Mouse (Mus musculus) embryonic facial prominence, embryonic 10.5 days (tissue): ENCODE measurements around the gene Hist2h2ab. TPM values are rescaled to one million over a fixed set of nuclear protein-coding genes. Genes with fewer than 3 reads are reported as not detected.
A peak's percentile ranks its signal among the peaks of the same experiment; 100 is the strongest.
"Not testable (repeated sequence)": the region's sequence is repeated elsewhere in the genome, so short reads cannot be mapped to it uniquely, and the experiment has no call there.

ENCODE experiments used
- DNase-seq: peaks from one replicate; pipeline ENCODE4 v3.0.0-alpha.2; 2017; ENCODE audit warnings: low spot score
- H3K27ac ChIP-seq: fragments of 300-500 bp; sonication (generic); replicated peaks from 2 replicates; pipeline ENCODE4 v1.5.1; 2016; ENCODE audit warnings: mild to moderate bottlenecking
- H3K27me3 ChIP-seq: fragments of 300-500 bp; sonication (generic); replicated peaks from 2 replicates; pipeline ENCODE4 v1.6.1; 2016; ENCODE audit warnings: low read depth, mild to moderate bottlenecking; ENCODE audit not compliant: poor library complexity, severe bottlenecking
- H3K36me3 ChIP-seq: fragments of 300-500 bp; sonication (generic); replicated peaks from 2 replicates; pipeline ENCODE4 v1.6.1; 2016; ENCODE audit warnings: mild to moderate bottlenecking, moderate library complexity
- H3K4me1 ChIP-seq: fragments of 300-500 bp; sonication (generic); 2 replicates; pipeline ENCODE4 v1.6.1; 2016
- H3K4me3 ChIP-seq: fragments of 300-500 bp; sonication (generic); 2 replicates; pipeline ENCODE4 v1.5.1; 2016; ENCODE audit warnings: mild to moderate bottlenecking, moderate library complexity
- H3K9me3 ChIP-seq: fragments of 300-500 bp; sonication (generic); 2 replicates; pipeline ENCODE4 v1.6.1; 2016; ENCODE audit warnings: mild to moderate bottlenecking
- WGBS: fragments of 180-500 bp; shearing (Covaris S2); methylation state at CpG from one replicate; pipeline ENCODE4 v1.1.7; 2016; 5-methylcytosine and 5-hydroxymethylcytosine counted together
- polyA plus RNA-seq: library from polyadenylated mRNA; unstranded; fragments of >200 nt; fragmentation: Nextera tagmentation; extraction: Ambion mirVana; gene quantifications from 2 replicates; pipeline ENCODE4 v1.2.1, GENCODE M21; 2016

Gene Hist2h2ab
- polyA plus RNA-seq, 1 experiment from 2014 or later, result 1.4 TPM

DNA sequence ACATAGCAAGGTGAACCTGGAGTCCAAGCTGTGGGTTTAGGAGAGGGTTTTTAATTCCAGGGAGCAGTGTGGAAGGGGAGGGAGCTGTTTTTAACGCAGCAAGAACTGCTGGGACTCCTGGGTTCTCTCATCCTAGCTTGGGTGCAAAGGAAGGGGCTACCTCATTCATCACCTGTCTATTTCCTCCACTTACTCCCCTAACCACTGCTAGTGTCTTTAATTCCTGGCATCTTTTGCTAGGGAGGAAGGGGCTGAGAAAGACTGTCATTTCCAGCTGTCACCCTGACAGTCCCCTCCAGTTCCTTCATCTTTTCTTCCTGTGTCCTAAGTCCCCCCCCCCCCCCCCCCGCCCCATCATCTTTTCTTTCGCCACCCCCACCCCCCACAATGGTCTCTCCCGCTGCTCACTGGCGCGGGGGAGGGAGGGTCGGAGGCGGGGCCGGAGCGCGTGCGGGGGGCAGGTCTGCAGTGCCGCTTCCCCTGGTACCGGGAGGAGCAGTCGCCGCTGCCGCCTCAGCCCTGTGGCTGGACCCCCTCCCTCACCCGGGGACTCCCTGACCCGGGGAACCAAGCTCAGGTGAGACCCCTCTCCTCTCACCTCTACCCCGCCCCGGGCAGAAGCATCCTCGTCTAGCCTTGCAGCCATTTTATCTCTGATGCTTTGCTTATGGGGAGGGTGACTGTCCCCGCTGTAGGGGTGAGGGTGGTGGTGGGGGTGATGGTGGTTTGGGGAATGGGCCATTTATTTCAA lies 38.8 kb upstream of the Hist2h2ab start, which contains the start of gene Sv2a:
TSS of gene Sv2a (plus strand) at position 425 of the 751 bp plus-strand sequence.
- H3K27ac ChIP-seq, result peak within 1 kb of the TSS; percentile 76
- no peaks in the 10 kb centered on the region for H3K27me3 ChIP-seq
- peak within 1 kb of the TSS; percentile 62 for H3K4me3 ChIP-seq
- DNase-seq, result peak; percentile 60
- peaks cover 33% of the 10 kb centered on the region for H3K36me3 ChIP-seq
- H3K9me3 ChIP-seq, result no peaks in the 10 kb centered on the region
- peaks cover 35% of the 10 kb centered on the region for H3K4me1 ChIP-seq
- under 1% methylated on average over 19 of the region's 23 CpGs for WGBS

DNA sequence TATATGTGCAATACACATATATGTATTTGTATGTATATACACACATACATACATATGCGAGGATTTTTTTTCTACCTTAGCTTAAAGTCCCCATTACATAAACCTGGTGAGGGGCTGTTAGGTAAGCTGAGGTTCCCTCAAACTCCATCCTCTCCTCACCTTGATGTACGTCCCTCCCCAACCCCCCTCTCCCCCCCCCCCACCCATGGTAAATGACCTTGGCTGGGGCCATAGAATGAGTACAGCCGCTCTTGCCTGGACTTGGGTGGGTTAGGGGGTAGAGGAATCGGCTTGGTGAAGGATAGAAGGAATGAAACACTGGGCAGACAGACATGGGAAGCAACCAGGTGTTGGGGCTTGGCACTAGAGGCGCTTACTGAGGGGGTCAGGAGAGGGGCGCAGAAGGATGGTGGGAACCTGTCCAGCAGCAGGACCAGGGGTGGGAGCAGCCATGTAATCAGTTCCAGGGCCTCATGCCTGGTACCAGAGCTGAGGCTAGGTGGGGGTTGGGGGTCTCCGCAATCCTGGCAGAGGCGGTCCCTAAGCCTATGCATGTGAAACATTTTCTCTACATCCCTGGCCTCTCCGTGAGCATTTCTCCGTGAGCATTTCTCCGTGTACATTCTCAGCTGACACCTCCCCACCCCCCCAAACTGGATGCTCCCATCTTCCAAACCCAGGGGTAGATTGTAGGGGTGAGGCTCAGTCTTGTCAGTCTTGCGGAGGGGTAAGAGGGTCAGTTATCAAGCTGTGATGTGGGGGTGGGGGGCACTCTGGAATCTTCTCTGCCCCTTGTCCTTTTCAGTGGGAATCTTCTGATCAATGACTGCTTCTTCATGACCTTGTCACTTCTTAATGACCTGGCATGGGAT lies 37.9 kb upstream of the Hist2h2ab start:
- H3K4me1 ChIP-seq, result peaks cover 35% of the 10 kb centered on the region
- peak; percentile 32 for DNase-seq
- peak overlapping the region; percentile 62 for H3K4me3 ChIP-seq
- H3K36me3 ChIP-seq, result peaks cover 24% of the 10 kb centered on the region
- no peaks in the 10 kb centered on the region for H3K27me3 ChIP-seq
- no peaks in the 10 kb centered on the region for H3K9me3 ChIP-seq
- peak overlapping the region; percentile 63 for H3K27ac ChIP-seq
- WGBS, result 36% methylated on average over 12 of the region's 12 CpGs

DNA sequence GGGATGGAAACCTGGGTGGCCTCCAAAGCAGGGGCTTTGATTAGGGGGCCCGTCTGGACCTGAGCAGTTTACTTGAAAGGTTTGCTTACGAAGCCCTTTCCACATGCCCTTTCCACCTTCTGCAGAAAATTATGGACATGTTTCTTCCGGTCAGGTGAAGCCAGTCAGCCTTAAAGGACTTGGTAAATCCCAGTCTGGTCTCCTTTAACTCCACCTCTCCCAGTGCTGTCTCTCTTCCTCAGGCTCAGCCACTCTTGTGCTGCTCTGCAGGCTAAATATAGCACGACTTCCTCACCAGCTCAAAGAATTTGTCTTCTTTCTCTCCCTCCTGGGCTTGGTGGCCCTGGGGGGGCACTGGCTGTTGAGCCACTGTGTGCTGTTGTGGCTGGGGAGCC lies 37.3 kb upstream of the Hist2h2ab start:
- peaks cover 35% of the 10 kb centered on the region for H3K4me1 ChIP-seq
- H3K36me3 ChIP-seq, result peaks cover 19% of the 10 kb centered on the region
- H3K4me3 ChIP-seq, result peak overlapping the region; percentile 62; the same call in 1 of the 2 replicates
- DNase-seq, result no peak
- peak overlapping the region; percentile 63 for H3K27ac ChIP-seq
- no peaks in the 10 kb centered on the region for H3K27me3 ChIP-seq
- no peaks in the 10 kb centered on the region for H3K9me3 ChIP-seq
- 27% methylated on average over 4 of the region's 4 CpGs for WGBS

DNA sequence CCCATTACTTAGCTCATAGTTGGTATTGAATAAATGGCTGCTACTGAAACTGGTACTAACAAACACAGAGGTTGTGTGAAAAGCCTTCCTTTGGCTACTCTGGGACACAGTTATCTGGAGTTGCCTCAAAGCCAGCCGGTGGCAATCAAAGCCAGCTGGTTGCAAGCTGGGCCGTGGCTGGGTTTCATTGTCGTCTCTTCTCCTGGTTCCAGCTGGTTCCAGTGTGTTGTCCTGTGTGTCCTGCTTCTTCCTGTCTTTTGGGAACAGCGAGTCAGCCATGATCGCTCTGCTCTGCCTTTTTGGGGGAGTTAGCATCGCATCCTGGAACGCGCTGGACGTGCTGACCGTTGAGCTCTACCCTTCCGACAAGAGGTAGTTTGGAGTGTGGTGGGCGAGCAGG lies 26.7 kb upstream of the Hist2h2ab start:
- Histone ChIP-seq H3K27ac (no peak overlapping the region), H3K4me3 (peak overlapping the region; percentile 11; the same call in 1 of the 2 replicates), H3K4me1 (peaks cover 27% of the 10 kb centered on the region), H3K36me3 (peaks cover 8% of the 10 kb centered on the region), H3K9me3 (no peaks in the 10 kb centered on the region), H3K27me3 (peaks cover 6% of the 10 kb centered on the region; the same call in 1 of the 2 replicates)
- WGBS, result 53% methylated on average over 12 of the region's 12 CpGs
- DNase-seq, result peak; percentile 44

DNA sequence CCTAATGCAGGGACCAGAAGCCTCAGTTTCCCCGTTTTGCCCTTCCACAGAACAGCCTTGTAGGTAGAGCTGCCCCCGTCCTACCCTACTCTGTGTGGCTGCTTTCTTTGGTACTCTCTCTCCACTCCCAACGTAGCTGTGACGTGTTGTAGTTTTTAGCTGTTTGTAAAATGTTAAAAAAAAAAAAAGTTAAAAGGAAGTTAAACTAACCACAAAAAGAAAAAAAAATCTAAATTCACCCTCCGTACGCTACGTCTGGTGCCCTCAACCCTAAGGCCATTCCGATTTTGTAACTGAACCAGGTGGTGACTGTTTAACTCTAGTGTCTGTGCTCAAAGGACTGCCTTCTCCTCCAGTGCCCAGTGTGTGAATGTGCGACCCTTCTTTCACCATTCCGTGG lies 24.7 kb upstream of the Hist2h2ab start:
- no peaks in the 10 kb centered on the region for H3K9me3 ChIP-seq
- H3K36me3 ChIP-seq, result peaks cover 8% of the 10 kb centered on the region
- no peak overlapping the region for H3K27ac ChIP-seq
- no peak for DNase-seq
- H3K27me3 ChIP-seq, result peaks cover 13% of the 10 kb centered on the region; the same call in 1 of the 2 replicates
- H3K4me1 ChIP-seq, result peaks cover 34% of the 10 kb centered on the region
- no peak overlapping the region for H3K4me3 ChIP-seq
- 88% methylated on average over 10 of the region's 10 CpGs for WGBS

DNA sequence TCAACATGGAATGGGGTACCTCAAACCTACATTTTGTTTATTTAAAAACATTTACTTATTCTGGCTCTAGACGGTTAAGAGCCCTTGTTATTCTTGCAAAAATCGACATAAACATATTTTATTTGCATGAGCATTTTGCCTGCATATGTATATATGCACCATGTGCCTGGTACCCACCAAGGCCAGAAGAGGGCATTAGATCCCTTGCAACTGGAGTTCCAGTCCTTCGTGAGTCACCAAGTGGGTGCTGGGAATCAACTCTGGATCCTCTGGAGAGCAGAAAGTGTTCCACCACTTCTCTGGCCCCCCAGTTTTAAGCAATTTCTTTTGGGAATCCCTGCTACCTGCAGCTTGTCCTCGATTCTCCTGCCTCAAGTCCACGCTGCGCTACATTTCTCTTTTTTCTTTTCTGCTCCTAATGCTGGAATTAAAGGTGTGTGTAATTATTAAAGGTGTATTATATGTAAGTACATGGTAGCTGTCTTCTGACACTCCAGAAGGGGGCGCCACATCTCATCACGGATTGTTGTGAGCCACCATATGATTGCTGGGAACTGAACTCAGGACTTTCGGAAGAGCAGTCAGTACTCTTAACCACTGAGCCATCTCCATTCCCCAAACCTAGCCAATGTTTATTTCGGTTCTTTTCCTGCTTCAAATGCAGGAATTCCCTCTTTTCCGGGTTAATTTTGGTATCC lies 23.9 kb upstream of the Hist2h2ab start:
- no peak for DNase-seq
- Histone ChIP-seq H3K27me3 (peaks cover 13% of the 10 kb centered on the region; the same call in 1 of the 2 replicates), H3K4me1 (peaks cover 34% of the 10 kb centered on the region), H3K36me3 (peaks cover 8% of the 10 kb centered on the region), H3K27ac (0 out of 2 replicates have a peak overlapping the region, but pooled peaks have one; percentile 97), H3K4me3 (peak overlapping the region; percentile 74; the same call in 1 of the 2 replicates), H3K9me3 (no peaks in the 10 kb centered on the region)
- 90% methylated on average over 11 of the region's 11 CpGs for WGBS

DNA sequence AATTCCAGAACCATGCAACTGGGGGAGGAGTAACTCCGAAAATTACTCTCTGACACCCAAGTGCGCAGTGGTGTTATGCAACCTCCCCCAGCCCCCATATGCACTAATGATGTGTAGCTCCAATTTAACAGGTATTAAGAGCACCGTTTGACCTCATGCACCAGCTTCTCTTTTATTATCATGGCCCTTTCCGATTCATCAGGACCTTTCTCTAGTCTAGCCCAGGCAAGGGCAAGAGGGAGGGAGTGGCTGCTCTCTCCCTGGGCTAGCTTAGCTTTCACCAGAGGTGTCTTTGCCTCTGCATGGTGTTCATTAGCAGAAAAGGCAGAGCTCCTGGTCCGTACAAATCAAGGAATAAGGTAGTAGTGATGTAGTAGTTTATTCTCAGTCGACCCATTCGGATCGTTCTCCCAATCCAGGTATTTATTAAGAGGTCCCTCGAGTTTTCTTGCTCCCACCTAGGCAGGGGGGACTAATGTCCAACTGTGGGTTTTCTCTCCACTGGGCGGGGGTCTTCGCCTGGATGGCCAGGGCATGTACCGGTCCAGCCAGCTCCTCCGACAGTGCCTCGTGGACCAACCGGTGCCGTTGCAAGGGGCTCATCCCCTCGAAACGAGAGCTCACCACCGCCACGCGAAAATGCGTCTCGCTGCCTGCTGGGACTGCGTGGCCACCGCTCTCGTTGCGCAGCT lies 23.1 kb upstream of the Hist2h2ab start:
- Histone ChIP-seq H3K27ac (peak overlapping the region; percentile 97), H3K4me1 (peaks cover 34% of the 10 kb centered on the region), H3K36me3 (peaks cover 8% of the 10 kb centered on the region), H3K4me3 (peak overlapping the region; percentile 74), H3K27me3 (peaks cover 13% of the 10 kb centered on the region; the same call in 1 of the 2 replicates), H3K9me3 (no peaks in the 10 kb centered on the region)
- 22% methylated on average over 27 of the region's 27 CpGs for WGBS
- DNase-seq, result no peak

DNA sequence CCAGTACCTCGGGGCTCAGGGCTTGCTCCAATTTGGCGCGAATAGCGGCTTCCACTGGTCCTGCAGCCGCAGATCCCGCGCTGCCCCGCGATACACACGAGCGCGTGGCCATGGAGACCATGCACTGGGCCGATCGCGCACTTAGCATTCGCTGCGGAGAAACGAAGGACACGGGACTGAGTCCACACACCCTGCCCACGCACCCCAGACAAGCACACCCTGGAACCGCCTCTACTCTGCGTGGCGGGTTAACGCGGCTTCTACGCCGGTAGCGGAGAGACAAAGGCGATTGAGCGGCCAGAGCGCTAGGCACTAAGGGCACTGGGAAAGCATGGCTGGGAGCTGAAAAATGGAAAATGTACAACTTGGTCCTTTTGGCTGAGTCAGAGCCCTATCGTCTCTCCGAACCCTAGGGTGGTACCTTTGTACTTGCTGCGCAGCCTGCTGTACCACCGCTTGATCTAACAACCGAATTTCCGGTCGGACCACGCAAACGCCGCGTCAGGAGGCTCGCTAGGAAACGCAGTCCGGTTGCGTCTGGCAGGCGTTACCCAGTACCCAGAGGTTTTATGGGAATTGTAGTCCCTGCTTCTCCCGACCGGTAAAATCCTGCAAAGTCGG lies 22.4 kb upstream of the Hist2h2ab start:
- DNase-seq, result peak; percentile 91
- Histone ChIP-seq H3K9me3 (no peaks in the 10 kb centered on the region), H3K27me3 (peaks cover 13% of the 10 kb centered on the region; the same call in 1 of the 2 replicates), H3K27ac (peak overlapping the region; percentile 97), H3K4me3 (peak overlapping the region; percentile 74), H3K4me1 (peaks cover 34% of the 10 kb centered on the region), H3K36me3 (peaks cover 8% of the 10 kb centered on the region)
- under 1% methylated on average over 50 of the region's 50 CpGs for WGBS

DNA sequence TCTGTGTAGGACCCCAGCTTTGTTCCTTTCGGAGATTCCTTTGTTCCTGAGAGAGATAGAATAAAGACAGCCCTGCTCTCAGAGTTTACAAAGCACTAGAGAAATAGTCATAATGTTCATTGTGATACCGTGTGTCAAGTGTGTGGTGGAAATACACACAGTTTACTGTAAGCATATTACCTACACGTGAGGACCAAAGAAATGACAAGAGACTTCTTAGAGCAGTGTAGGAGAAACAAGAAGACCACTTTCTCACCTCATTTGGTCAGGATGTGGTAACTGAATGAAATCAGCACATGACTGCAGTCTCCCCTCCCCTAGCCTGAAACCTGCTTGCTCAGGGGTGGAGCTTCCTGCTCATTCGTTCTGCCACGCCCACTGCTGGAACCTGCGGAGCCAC lies 21.5 kb upstream of the Hist2h2ab start:
- WGBS, result 6% methylated on average over 6 of the region's 6 CpGs

DNA sequence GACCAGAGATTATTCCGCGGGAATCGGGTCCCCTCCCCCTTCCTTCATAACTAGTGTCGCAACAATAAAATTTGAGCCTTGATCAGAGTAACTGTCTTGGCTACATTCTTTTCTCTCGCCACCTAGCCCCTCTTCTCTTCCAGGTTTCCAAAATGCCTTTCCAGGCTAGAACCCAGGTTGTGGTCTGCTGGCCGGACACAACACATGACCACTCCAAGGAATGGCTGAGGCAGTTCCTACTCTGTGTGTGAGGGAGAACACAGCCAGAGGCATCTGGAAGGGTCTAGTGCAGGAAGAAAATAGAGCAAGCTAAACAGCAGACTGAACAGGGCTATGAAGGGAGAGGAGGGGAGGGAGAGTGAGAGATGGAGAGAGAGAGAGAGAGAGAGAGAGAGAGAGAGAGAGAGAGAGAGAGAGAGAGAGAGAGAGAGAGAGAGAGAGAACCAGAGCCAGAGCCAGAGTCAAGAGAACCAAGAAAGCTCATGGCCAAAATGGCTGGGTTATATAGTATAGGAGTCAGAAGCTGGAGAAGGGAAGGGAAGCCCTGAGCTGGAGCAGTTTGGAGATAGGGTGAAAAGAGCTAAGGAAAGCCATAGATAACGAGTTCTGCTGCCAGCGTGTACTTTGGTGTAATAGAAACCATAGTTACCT lies 20.9 kb upstream of the Hist2h2ab start:
- Histone ChIP-seq H3K4me3 (peak overlapping the region; percentile 30; the same call in 1 of the 2 replicates), H3K4me1 (peaks cover 23% of the 10 kb centered on the region)
- H3K27me3 ChIP-seq, H3K36me3 ChIP-seq, DNase-seq, H3K27ac ChIP-seq, H3K9me3 ChIP-seq: not testable (repeated sequence)
- WGBS, result 28% methylated on average over 8 of the region's 8 CpGs

More for the DNA sequence above, 21.5 kb upstream of the Hist2h2ab start:
- H3K27me3 ChIP-seq, result peaks cover 13% of the 10 kb centered on the region; the same call in 1 of the 2 replicates
- H3K27ac ChIP-seq, result peak overlapping the region; percentile 97
- H3K4me1 ChIP-seq, result peaks cover 28% of the 10 kb centered on the region
- H3K36me3 ChIP-seq, result peaks cover 8% of the 10 kb centered on the region
- no peaks in the 10 kb centered on the region for H3K9me3 ChIP-seq
- peak; percentile 26 for DNase-seq
- H3K4me3 ChIP-seq, result peak overlapping the region; percentile 74

DNA sequence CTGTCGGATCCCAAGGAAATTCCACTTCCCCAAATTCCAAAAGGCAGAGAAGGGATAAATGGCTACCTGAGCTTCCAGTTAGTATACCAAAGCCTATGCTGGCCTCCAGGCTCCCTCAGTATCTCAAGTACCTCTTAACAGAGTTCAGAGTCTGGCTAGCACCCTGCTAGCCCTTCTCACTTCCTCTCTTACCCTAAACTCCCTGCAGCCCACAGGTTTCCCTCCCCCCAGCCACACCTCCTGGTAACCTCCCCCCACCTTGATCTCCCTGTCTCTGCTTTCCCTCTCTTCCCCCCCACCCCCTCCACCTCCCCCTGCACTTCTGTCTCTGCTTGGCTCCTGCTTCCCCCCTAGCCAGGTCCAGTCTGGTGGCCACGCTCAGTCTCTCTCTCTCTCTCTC lies 19.9 kb upstream of the Hist2h2ab start:
- Histone ChIP-seq H3K27me3 (0 out of 2 replicates have a peak, but pooled peaks cover 7% of the 10 kb centered on the region), H3K4me1 (peaks cover 21% of the 10 kb centered on the region), H3K27ac (no peak overlapping the region), H3K36me3 (peaks cover 8% of the 10 kb centered on the region), H3K4me3 (no peak overlapping the region), H3K9me3 (no peaks in the 10 kb centered on the region)
- 59% methylated on average over 2 of the region's 2 CpGs for WGBS
- no peak for DNase-seq
